Mouse (Mus musculus) NIH3T3 (cell line): ENCODE measurements at regions not wholly inside any gene's neighbourhood (a gene's known extent, or its start where the extent isn't known, plus 50 kb on each side); places are given as distances from the start of the nearest gene placed in this dataset.

ENCODE experiments used
- DNase-seq: peaks from one replicate; pipeline ENCODE4 v3.0.0-alpha.2; 2012; ENCODE audit warnings: low read depth

- DNase-seq, result peak; percentile 55
These were observed 75.7 kb upstream of the Bcl2l14 start for GRCm38 (mm10) chr6:134320379-134320932.

GRCm38 (mm10) chr6:134324001-134324400 is 72.1 kb upstream of the Bcl2l14 start:
- DNase-seq, result no peak

- DNase-seq, result no peak
These were observed 70.6 kb upstream of the Bcl2l14 start for GRCm38 (mm10) chr6:134325564-134325963.

GRCm38 (mm10) chr6:134329550-134330299 is 66.4 kb upstream of the Bcl2l14 start:
- no peak for DNase-seq

GRCm38 (mm10) chr6:134330300-134330640 is 65.8 kb upstream of the Bcl2l14 start:
- no peak for DNase-seq

- no peak for DNase-seq
These were observed 63.2 kb upstream of the Bcl2l14 start for GRCm38 (mm10) chr6:134332718-134333432.

- DNase-seq, result no peak
These were observed 60.4 kb upstream of the Bcl2l14 start for GRCm38 (mm10) chr6:134335711-134336110.

GRCm38 (mm10) chr6:134342796-134343605 is 53.1 kb upstream of the Bcl2l14 start:
- DNase-seq, result no peak

GRCm38 (mm10) chr6:134343606-134343901 is 52.6 kb upstream of the Bcl2l14 start:
- no peak for DNase-seq
